Mouse (Mus musculus) megakaryocyte, embryonic 14.5 days (primary cell): ENCODE results near the gene Hmgn3.

Experiments
- FLI1 ChIP-seq: IDR thresholded peaks from 2 replicates; pipeline ENCODE4 v1.6.1; 2012; ENCODE audit warnings: low read length, inconsistent platforms, mixed read lengths
- GATA1 ChIP-seq: IDR thresholded peaks from 3 replicates; pipeline ENCODE4 v1.6.1; 2012; ENCODE audit warnings: mixed read lengths, low read length, inconsistent platforms, borderline replicate concordance

DNA sequence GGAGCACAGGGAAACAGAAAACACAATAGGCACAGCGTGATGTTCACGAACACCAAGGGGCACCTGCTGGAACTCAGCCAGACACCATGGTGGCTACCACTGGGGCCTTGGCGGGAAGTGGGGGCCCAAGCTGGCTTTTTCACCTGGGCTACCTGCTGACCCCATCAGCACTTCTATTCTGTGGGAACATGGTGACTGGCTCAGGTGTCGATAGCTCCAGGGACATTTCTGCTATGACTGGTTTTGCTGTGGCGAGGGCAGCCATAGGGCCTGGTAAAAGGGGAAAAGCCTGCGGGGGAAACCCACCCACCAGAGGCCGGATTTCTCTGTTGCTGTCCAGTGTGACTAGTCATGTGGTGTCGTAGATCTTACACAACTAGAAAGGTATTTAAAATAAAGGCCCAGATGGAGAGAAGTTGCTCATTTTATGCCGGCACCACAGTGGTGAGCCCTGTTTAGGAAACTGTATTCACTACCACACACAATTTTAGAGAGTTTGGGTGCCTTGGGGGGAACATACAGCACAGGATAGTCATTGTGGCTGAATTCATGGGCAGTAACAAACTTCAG lies 35.3 kb downstream of the Hmgn3 start:
- no peak for TF ChIP-seq GATA1
- no peak for TF ChIP-seq FLI1
